Mouse (Mus musculus) C2C12 (cell line): Measurements from ENCODE around the gene Iqsec1.

Experiments used
- CTCF ChIP-seq: IDR thresholded peaks from one replicate; pipeline ENCODE4 v1.5.1; 2011; ENCODE audit not compliant: control insufficient read depth, insufficient read depth, insufficient read length
- MAX ChIP-seq: IDR thresholded peaks from one replicate; pipeline ENCODE4 v1.6.1; 2011; ENCODE audit warnings: mild to moderate bottlenecking, control low read depth
- MYOG ChIP-seq: IDR thresholded peaks from one replicate; pipeline ENCODE4 v1.6.1; 2011; ENCODE audit not compliant: control insufficient read depth, insufficient read length; ENCODE audit errors: extremely low read depth
- USF1 ChIP-seq: IDR thresholded peaks from one replicate; pipeline ENCODE4 v1.6.1; 2011; ENCODE audit warnings: low read depth, mild to moderate bottlenecking, control low read depth, moderate library complexity

DNA sequence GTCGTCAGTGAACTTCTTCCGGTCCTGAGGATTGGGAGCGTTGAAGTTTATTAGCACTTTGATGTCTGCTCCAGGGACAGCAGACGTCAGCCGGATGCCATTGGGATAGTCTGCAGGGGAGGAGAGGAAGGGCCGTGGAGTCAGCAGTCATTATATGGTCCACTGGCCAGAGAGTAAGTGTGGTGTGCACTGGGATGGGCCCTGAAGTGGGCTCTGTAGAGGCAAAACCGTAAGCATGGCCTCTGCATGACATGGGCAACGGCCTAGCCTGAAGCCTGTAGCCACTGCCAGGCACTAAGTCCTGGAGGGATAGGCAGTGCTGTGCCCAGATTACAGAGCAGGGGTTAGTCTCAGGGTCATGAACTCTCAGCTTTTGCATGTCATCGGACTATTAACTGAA lies 319.8 kb downstream of the Iqsec1 start:
- no peak for TF ChIP-seq CTCF
- no peak for TF ChIP-seq MAX
- TF ChIP-seq USF1 = no peak
- TF ChIP-seq MYOG = no peak
